Comparison of ENCODE assay signal across 19 mouse cellular contexts in genomic region chr17:93532535-93532934, GRCm38 (mm10).
DNase-seq lines count a peak whose midpoint lies in the region; ATAC-seq and TF ChIP-seq lines count a peak whose summit lies in the region.
"Had no signal": no experiment of that assay in that cellular context is flagged by ENCODE, and none has a peak within 500 bp of the region (broad histone marks: within the 10 kb centered on the region; RNA-seq: fewer than 3 reads in every experiment).

No protein-coding gene starts in this region.

- peak; percentile 19; the same call in 1 of the 2 replicates for TF ChIP-seq CTCF in left cerebral cortex, adult 2 months (IDR thresholded peaks at IDR 0.05)
- peak; percentile 44 for TF ChIP-seq CTCF in midbrain, postnatal 0 days (IDR thresholded peaks at IDR 0.05)
- peak; percentile 37 for TF ChIP-seq CTCF in Patski (IDR thresholded peaks at IDR 0.05)

- H3K27ac ChIP-seq in left cerebral cortex, adult 2 months: no peak overlapping the region
- H3K27ac ChIP-seq in midbrain, postnatal 0 days (ENCODE audit: low read depth, low read length): no peak overlapping the region
- H3K27ac ChIP-seq in midbrain, embryonic 15.5 days: no peak overlapping the region
- H3K27ac ChIP-seq: forebrain, embryonic 10.5 days; hindbrain, embryonic 13.5 days; limb, embryonic 10.5 days had no signal

- H3K4me3 ChIP-seq in left cerebral cortex, adult 2 months: no peak overlapping the region
- no peak overlapping the region for H3K4me3 ChIP-seq in midbrain, postnatal 0 days (ENCODE audit: low read depth, low read length)
- H3K4me3 ChIP-seq in midbrain, embryonic 15.5 days: no peak overlapping the region
- H3K4me3 ChIP-seq: forebrain, embryonic 10.5 days; hindbrain, embryonic 13.5 days; limb, embryonic 10.5 days; megakaryocyte, embryonic 14.5 days had no signal

- in situ Hi-C loops in Patski (cut with MboI; ENCODE audit: low pct_unique_long_range_greater_than_20kb): loop anchor here (10.0 kb wide), 1 partner anchor 378 kb away; no protein-coding TSS in a partner anchor

- intact Hi-C loops in left cerebral cortex, adult 2 months (cut with DNase I): loop anchor here (5.0 kb wide), 1 partner anchor 335 kb away; the partner anchor contains the start of gene Adcyap1
- intact Hi-C loops in left cerebral cortex, postnatal 14 days (cut with DNase I): no loop called here

- no peaks in the 10 kb centered on the region for H3K27me3 ChIP-seq in midbrain, postnatal 0 days (ENCODE audit: insufficient read depth, low read length)
- no peaks in the 10 kb centered on the region for H3K27me3 ChIP-seq in midbrain, embryonic 15.5 days (replicated peaks)
- H3K27me3 ChIP-seq in Patski: no peaks in the 10 kb centered on the region
- H3K27me3 ChIP-seq: hindbrain, embryonic 13.5 days; megakaryocyte, embryonic 14.5 days had no signal

- H3K9me3 ChIP-seq in midbrain, postnatal 0 days (ENCODE audit: low read length): no peaks in the 10 kb centered on the region
- no peaks in the 10 kb centered on the region for H3K9me3 ChIP-seq in midbrain, embryonic 15.5 days
- H3K9me3 ChIP-seq: forebrain, embryonic 10.5 days; hindbrain, embryonic 13.5 days; limb, embryonic 10.5 days; megakaryocyte, embryonic 14.5 days had no signal

- H3K9ac ChIP-seq in midbrain, postnatal 0 days (replicated peaks; ENCODE audit: low read length, poor library complexity, severe bottlenecking): no peak overlapping the region
- no peak overlapping the region for H3K9ac ChIP-seq in midbrain, embryonic 15.5 days
- H3K9ac ChIP-seq: hindbrain, embryonic 13.5 days had no signal

- no peaks in the 10 kb centered on the region for H3K4me1 ChIP-seq in midbrain, postnatal 0 days (ENCODE audit: insufficient read depth, low read length)
- no peaks in the 10 kb centered on the region for H3K4me1 ChIP-seq in midbrain, embryonic 15.5 days
- H3K4me1 ChIP-seq: forebrain, embryonic 10.5 days; hindbrain, embryonic 13.5 days; limb, embryonic 10.5 days; megakaryocyte, embryonic 14.5 days had no signal

- H3K4me2 ChIP-seq in midbrain, postnatal 0 days (ENCODE audit: low read depth, low read length, poor library complexity, severe bottlenecking): no peak overlapping the region
- H3K4me2 ChIP-seq in midbrain, embryonic 15.5 days: no peak overlapping the region
- H3K4me2 ChIP-seq: hindbrain, embryonic 13.5 days had no signal

- no peak for ATAC-seq in midbrain, postnatal 0 days (ENCODE audit: low FRiP score)
- ATAC-seq in midbrain, embryonic 15.5 days (replicated peaks): no peak
- peak; percentile 21 for ATAC-seq in Patski

- no peaks in the 10 kb centered on the region for H3K36me3 ChIP-seq in midbrain, postnatal 0 days (ENCODE audit: insufficient read depth, low read length)
- no peaks in the 10 kb centered on the region for H3K36me3 ChIP-seq in midbrain, embryonic 15.5 days (replicated peaks)
- H3K36me3 ChIP-seq: forebrain, embryonic 10.5 days; hindbrain, embryonic 13.5 days; limb, embryonic 10.5 days had no signal

- POLR2A ChIA-PET in Patski (lab: Charles Lee): no interaction called here

- no peak for DNase-seq in left cerebral cortex, adult 2 months (ENCODE audit: extremely low spot score in 1 of 2, low spot score in 2 of 2)
- no peak for DNase-seq in left cerebral cortex, postnatal 14 days (ENCODE audit: low spot score in 2 of 2)
- no peak for DNase-seq in midbrain, postnatal 0 days (ENCODE audit: low spot score)
- no peak for DNase-seq in Patski (ENCODE audit: low read depth, low spot score)
- DNase-seq in retina, postnatal 1 day: no peak
- no peak for DNase-seq in urinary bladder, adult 2 months (ENCODE audit: low spot score)
- DNase-seq: adrenal gland, postnatal 25 days; cerebellum, adult 9-11 months; gastrocnemius, postnatal 36 days; heart, postnatal 36 days; kidney, adult 9 months; kidney, postnatal 36 days; liver; lung, postnatal 36 days had no signal

- CTCF ChIA-PET in Patski (lab: Charles Lee): interaction anchor here (2.0 kb wide), 1 partner anchor 9 kb away, joined by 4 read pairs; no protein-coding TSS in a partner anchor
